Mouse (Mus musculus): ENCODE results near the gene Atg5.

DNA sequence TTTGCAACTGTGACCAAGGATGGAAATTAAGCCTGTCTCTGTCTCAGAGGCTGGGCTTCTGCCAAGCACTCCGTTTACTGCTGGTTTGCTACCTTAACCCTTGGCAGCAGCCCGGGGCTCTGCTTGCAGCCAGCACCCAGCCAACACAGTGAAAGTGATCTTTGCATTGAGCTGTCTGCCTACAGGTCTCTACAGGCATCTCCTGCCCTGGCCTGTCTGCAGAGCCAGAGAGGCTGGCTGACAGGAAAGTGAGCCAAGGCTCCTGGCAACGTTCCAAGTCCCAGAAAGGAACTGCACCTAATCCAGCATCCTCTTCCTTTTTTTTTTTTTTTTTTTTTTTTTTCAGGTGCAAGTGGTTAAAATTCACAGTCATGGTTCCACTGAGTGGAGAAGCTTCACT, 113.2 kb downstream of the Atg5 start:
- TF ChIP-seq CTCF (IDR thresholded peaks at IDR 0.05; ENCODE audit: extremely low read depth, insufficient read depth, low read length) (no peak), POLR2A (IDR thresholded peaks at IDR 0.05; ENCODE audit: extremely low read depth, insufficient read depth, low read length) (no peak)
